Mouse (Mus musculus) G1E (cell line): ENCODE results near the gene Fam222a.

Source experiments
- CTCF ChIP-seq: IDR thresholded peaks from 2 replicates; pipeline ENCODE4 v1.5.1; 2012; ENCODE audit warnings: low read depth, low read length, inconsistent platforms, mixed read lengths
- GATA2 ChIP-seq: IDR thresholded peaks from 2 replicates; pipeline ENCODE4 v1.6.1; 2012; ENCODE audit warnings: low read depth, low read length, inconsistent platforms, borderline replicate concordance
- POLR2AphosphoS5 ChIP-seq: IDR thresholded peaks from 2 replicates; pipeline ENCODE4 v1.6.1; 2012; ENCODE audit warnings: low read depth, low read length, inconsistent platforms; ENCODE audit not compliant: insufficient replicate concordance

- TF ChIP-seq CTCF: no peak
- TF ChIP-seq GATA2: no peak
- TF ChIP-seq POLR2AphosphoS5: no peak
Measured at GRCm38 (mm10) chr5:114570791-114571450, 3.1 kb downstream of the Fam222a start.
